Mouse (Mus musculus): ENCODE measurements around the gene Vsig8. TPM values are rescaled to one million over a fixed set of nuclear protein-coding genes. Genes with fewer than 3 reads are reported as not detected.
A peak's percentile ranks its signal among the peaks of the same experiment; 100 is the strongest.

Vsig8 gene
- polyA plus RNA-seq, 1 experiment from 2014 or later: not detected

DNA sequence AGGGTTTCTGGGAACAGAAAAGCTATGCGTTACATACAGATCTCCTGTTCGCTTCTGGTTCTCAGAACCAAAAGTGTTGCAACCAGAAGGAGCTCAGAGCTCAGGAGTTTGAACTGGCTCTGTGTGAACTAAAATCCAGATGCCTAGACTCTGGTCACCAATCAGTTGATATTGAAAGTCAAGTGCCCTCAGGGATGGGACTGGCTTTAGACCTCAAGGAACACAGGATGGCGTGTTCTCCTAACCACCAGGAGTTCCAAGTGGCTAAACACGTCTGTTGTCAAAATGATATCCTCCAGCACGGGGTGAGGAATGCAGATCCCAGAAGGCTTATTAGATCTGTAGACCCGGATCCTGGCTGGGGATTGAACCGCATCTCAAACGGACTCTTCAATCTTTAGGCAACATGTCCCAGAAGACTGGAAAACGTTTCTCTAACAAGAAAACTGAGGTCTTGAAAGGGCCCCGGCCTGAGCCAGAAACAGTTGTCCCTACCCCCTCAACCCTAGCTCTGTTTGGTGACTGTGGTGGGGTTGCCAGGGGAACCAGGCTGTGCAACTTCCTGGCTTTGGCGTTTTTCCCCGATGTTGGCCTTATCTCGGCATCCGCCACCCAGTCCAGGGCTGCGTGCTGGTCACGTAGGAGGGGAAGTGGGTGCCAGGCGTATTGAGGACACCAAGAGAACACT lies 42.1 kb upstream of the Vsig8 start:
- H3K36me3 ChIP-seq (ENCODE audit: control insufficient read depth, insufficient read depth, low read length): no peaks in the 10 kb centered on the region
- H3K4me3 ChIP-seq (ENCODE audit: low read depth, low read length): no peak overlapping the region
- H3K4me1 ChIP-seq (replicated peaks; ENCODE audit: control insufficient read depth, insufficient read depth, low read length): no peaks in the 10 kb centered on the region; the same call in 1 of the 2 replicates
- WGBS: 87% methylated on average over 17 of the region's 17 CpGs
- H3K4me2 ChIP-seq (ENCODE audit: low read depth, low read length, severe bottlenecking): no peak overlapping the region
- peaks cover 2% of the 10 kb centered on the region; the same call in 1 of the 2 replicates for H3K9me3 ChIP-seq (ENCODE audit: control insufficient read depth, low read length)
- ATAC-seq (replicated peaks; ENCODE audit: low FRiP score): no peak
- no peak overlapping the region for H3K27ac ChIP-seq (ENCODE audit: low read depth, low read length)
- H3K9ac ChIP-seq (ENCODE audit: low read length): no peak overlapping the region
- H3K27me3 ChIP-seq (ENCODE audit: control insufficient read depth, insufficient read depth, low read length): no peaks in the 10 kb centered on the region
- no peak for DNase-seq (ENCODE audit: low spot score)

DNA sequence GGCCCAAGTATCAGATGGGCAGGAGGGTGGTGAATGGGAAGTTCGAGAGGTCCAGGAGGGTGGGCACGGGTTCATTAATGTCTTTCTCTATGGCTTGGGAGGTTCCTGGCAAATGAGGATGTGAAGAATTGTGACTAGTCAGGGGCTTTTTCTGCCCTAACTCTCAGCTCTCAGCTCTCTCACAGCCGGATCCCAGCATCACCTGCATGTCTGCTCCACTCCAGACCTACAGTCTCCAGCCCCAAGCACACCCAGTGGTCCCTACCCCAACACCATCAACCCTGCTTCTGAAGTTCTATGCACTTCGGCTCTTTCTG lies 41.6 kb upstream of the Vsig8 start:
- ATAC-seq (replicated peaks; ENCODE audit: low FRiP score) (no peak), DNase-seq (ENCODE audit: low spot score) (no peak)
- Histone ChIP-seq H3K27ac (ENCODE audit: low read depth, low read length) (no peak overlapping the region), H3K4me2 (ENCODE audit: low read depth, low read length, severe bottlenecking) (no peak overlapping the region), H3K4me3 (ENCODE audit: low read depth, low read length) (no peak overlapping the region), H3K27me3 (ENCODE audit: control insufficient read depth, insufficient read depth, low read length) (no peaks in the 10 kb centered on the region), H3K9me3 (ENCODE audit: control insufficient read depth, low read length) (peaks cover 2% of the 10 kb centered on the region; the same call in 1 of the 2 replicates), H3K9ac (ENCODE audit: low read length) (no peak overlapping the region), H3K4me1 (replicated peaks; ENCODE audit: control insufficient read depth, insufficient read depth, low read length) (no peaks in the 10 kb centered on the region; the same call in 1 of the 2 replicates), H3K36me3 (ENCODE audit: control insufficient read depth, insufficient read depth, low read length) (no peaks in the 10 kb centered on the region)
- 84% methylated on average over 4 of the region's 4 CpGs for WGBS

DNA sequence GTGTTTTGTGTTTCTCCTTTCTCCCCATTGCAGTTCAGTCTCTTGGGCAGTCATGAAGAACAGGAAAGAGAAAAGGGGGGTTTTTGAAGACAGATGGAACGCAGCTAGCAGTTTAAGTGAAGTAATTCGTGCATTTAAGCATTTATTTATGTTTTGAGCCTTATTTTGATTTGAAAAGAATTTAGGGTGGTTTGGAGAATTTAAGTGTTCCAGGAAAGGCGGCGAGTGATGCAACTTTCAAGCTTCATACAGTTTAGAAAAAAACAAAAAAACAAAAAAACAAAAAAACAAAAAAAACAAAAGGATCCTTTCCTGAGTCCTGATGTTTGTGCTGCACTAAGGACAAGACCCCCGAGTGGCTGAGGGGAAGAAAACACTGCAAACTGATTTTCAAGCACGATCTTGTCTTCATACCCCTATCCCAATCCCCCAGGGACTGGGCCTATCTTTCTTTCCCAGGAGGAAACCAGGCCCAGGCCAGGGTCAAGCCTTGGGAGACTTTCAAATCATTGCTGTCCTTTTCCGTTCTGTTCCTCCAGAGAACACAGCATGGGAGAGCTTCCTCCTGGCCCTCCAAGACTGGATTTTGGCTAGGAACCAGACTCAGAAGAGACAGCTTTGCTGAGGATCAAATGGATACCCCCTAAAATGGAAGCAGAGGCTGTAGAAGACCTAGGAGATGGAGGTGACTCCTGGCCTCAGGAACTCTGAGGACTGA lies 41.0 kb upstream of the Vsig8 start:
- H3K9me3 ChIP-seq (ENCODE audit: control insufficient read depth, low read length): peaks cover 2% of the 10 kb centered on the region; the same call in 1 of the 2 replicates
- H3K4me2 ChIP-seq (ENCODE audit: low read depth, low read length, severe bottlenecking): no peak overlapping the region
- no peaks in the 10 kb centered on the region for H3K27me3 ChIP-seq (ENCODE audit: control insufficient read depth, insufficient read depth, low read length)
- WGBS: 77% methylated on average over 7 of the region's 7 CpGs
- no peak overlapping the region for H3K4me3 ChIP-seq (ENCODE audit: low read depth, low read length)
- DNase-seq (ENCODE audit: low spot score) (no peak), ATAC-seq (replicated peaks; ENCODE audit: low FRiP score) (no peak)
- H3K36me3 ChIP-seq (ENCODE audit: control insufficient read depth, insufficient read depth, low read length): no peaks in the 10 kb centered on the region
- H3K9ac ChIP-seq (ENCODE audit: low read length): no peak overlapping the region
- no peak overlapping the region for H3K27ac ChIP-seq (ENCODE audit: low read depth, low read length)
- no peaks in the 10 kb centered on the region; the same call in 1 of the 2 replicates for H3K4me1 ChIP-seq (replicated peaks; ENCODE audit: control insufficient read depth, insufficient read depth, low read length)

DNA sequence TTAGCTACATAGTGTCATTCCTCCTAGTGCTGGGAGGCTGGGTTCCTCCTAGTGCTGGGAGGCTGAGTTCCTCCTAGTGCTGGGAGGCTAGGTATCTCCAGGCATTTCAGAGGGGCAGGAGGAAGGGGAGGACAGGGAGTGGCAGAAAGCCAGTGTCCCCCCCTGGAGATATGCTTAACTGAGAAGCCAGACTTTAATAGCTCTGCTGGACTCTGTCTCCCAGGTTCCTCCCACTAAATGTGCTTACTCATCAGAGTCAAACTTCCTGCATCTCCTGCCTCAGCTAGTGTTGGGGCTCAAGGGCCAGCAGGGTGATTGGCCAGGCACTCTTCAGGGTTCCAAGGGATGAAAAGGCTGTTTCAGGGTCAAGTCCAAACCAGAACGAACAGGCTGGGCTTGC lies 40.3 kb upstream of the Vsig8 start:
- Histone ChIP-seq H3K4me2 (ENCODE audit: low read depth, low read length, severe bottlenecking) (no peak overlapping the region), H3K4me3 (ENCODE audit: low read depth, low read length) (no peak overlapping the region), H3K36me3 (ENCODE audit: control insufficient read depth, insufficient read depth, low read length) (no peaks in the 10 kb centered on the region), H3K9me3 (ENCODE audit: control insufficient read depth, low read length) (peaks cover 2% of the 10 kb centered on the region; the same call in 1 of the 2 replicates), H3K4me1 (replicated peaks; ENCODE audit: control insufficient read depth, insufficient read depth, low read length) (peaks cover 1% of the 10 kb centered on the region; the same call in 1 of the 2 replicates), H3K27me3 (ENCODE audit: control insufficient read depth, insufficient read depth, low read length) (no peaks in the 10 kb centered on the region), H3K27ac (ENCODE audit: low read depth, low read length) (no peak overlapping the region), H3K9ac (ENCODE audit: low read length) (no peak overlapping the region)
- ATAC-seq (replicated peaks; ENCODE audit: low FRiP score): no peak
- WGBS: 86% methylated on average over 1 of the region's 1 CpGs
- no peak for DNase-seq (ENCODE audit: low spot score)

DNA sequence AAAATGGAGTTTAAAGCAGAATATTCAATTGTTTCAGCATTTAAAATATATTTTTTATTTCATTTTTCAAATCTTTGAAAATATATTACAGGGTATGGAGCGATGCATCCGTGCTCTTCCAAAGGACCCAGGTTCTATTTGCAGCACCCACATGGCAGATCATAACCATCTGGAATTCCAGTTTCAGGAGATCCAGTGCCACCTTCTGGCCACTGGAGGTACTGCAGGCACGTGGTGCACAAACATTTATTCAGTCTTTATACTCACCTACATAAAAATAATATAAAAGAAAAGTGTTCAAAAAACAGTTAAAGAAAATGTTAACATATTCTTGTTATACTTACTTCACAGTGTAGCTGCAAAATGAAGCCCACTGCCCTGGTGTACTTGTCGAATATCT lies 37.7 kb upstream of the Vsig8 start:
- WGBS: 77% methylated on average over 4 of the region's 4 CpGs
- Histone ChIP-seq H3K27ac (ENCODE audit: low read depth, low read length) (no peak overlapping the region), H3K9ac (ENCODE audit: low read length) (no peak overlapping the region), H3K9me3 (ENCODE audit: control insufficient read depth, low read length) (peaks cover 2% of the 10 kb centered on the region; the same call in 1 of the 2 replicates), H3K4me3 (ENCODE audit: low read depth, low read length) (no peak overlapping the region), H3K4me1 (replicated peaks; ENCODE audit: control insufficient read depth, insufficient read depth, low read length) (peaks cover 4% of the 10 kb centered on the region; the same call in 1 of the 2 replicates), H3K4me2 (ENCODE audit: low read depth, low read length, severe bottlenecking) (no peak overlapping the region), H3K36me3 (ENCODE audit: control insufficient read depth, insufficient read depth, low read length) (no peaks in the 10 kb centered on the region), H3K27me3 (ENCODE audit: control insufficient read depth, insufficient read depth, low read length) (no peaks in the 10 kb centered on the region)
- ATAC-seq (replicated peaks; ENCODE audit: low FRiP score) (no peak), DNase-seq (ENCODE audit: low spot score) (no peak)

DNA sequence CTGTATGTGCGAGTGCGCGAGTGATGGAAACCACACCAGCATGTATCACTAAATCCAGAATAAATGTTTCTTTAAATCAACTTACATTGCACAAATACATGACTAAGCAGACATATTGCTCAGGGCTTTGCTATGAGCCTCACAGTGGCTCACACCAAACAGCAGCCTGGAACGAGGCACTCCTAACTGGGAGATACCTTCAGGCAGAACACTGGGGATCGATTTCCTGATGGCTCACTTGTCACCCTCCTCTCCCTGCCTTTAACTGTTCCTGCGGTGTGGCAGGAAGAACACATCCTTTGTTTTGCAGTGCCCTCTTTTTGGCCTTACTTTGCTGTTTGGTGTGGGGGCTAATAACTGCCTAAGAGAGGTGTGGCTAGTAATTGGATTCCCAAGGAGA lies 36.1 kb upstream of the Vsig8 start:
- peaks cover 2% of the 10 kb centered on the region; the same call in 1 of the 2 replicates for H3K9me3 ChIP-seq (ENCODE audit: control insufficient read depth, low read length)
- no peak overlapping the region for H3K4me2 ChIP-seq (ENCODE audit: low read depth, low read length, severe bottlenecking)
- 66% methylated on average over 6 of the region's 6 CpGs for WGBS
- H3K36me3 ChIP-seq (ENCODE audit: control insufficient read depth, insufficient read depth, low read length): no peaks in the 10 kb centered on the region
- H3K27ac ChIP-seq (ENCODE audit: low read depth, low read length): no peak overlapping the region
- no peak for ATAC-seq (replicated peaks; ENCODE audit: low FRiP score)
- H3K27me3 ChIP-seq (ENCODE audit: control insufficient read depth, insufficient read depth, low read length): no peaks in the 10 kb centered on the region
- H3K4me3 ChIP-seq (ENCODE audit: low read depth, low read length): no peak overlapping the region
- H3K4me1 ChIP-seq (replicated peaks; ENCODE audit: control insufficient read depth, insufficient read depth, low read length): peaks cover 4% of the 10 kb centered on the region; the same call in 1 of the 2 replicates
- H3K9ac ChIP-seq (ENCODE audit: low read length): no peak overlapping the region
- DNase-seq (ENCODE audit: low spot score): no peak

DNA sequence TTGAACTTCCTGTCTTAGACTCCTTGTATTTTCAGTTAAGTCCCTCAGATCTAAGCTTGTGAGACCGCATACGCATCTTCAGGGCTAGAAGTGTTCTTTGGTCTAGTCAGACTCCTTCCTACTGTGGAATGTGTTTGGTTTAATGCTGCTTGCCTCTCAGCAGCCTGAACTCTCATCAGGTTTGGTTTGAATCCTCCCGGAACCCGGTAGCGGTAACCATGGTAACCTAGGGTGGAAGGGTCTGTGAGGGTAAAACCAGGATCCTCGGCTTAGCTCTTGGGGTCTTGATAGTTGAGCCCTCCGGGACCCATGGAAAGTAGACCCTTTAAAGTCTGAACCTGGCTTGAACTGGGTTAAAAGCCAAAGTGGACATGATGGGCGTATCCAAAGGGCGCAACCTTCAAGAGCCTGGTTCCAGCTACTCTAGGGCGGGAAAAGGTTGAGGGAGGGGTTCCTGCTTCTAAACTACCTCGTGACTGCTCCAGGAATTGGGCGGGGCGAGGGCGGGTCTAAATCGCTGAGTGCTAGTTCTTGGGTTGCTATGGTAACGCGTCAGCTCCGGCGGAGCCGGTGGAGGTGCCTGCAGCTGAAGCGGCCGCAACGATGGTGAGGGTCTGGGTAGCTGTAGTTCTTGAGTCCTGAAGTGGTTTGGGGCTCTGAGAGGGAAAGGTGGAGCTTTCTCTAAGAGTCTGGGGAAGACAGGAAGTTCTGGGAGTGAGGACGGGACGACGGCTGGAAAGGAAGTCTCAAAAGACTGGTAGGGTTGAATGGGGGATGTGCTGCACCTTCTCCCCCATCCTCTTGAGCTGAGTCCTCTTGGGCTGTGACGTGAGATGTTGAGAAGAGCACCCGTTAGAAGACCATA lies 34.9 kb upstream of the Vsig8 start, which contains the start of gene Cfap45:
Cfap45 (plus strand) TSS at position 226 of the 865 bp plus-strand sequence.
- 0 out of 2 replicates have a peak within 1 kb of the TSS, but pooled peaks have one; percentile 2 for H3K9ac ChIP-seq (ENCODE audit: low read length)
- H3K27me3 ChIP-seq (ENCODE audit: control insufficient read depth, insufficient read depth, low read length): no peaks in the 10 kb centered on the region
- WGBS: 4% methylated on average over 28 of the region's 28 CpGs
- H3K27ac ChIP-seq (ENCODE audit: low read depth, low read length): no peak within 1 kb of the TSS
- peak within 1 kb of the TSS; percentile 56 for H3K4me2 ChIP-seq (ENCODE audit: low read depth, low read length, severe bottlenecking)
- H3K9me3 ChIP-seq (ENCODE audit: control insufficient read depth, low read length): peaks cover 2% of the 10 kb centered on the region; the same call in 1 of the 2 replicates
- peak within 1 kb of the TSS; percentile 16 for H3K4me3 ChIP-seq (ENCODE audit: low read depth, low read length)
- H3K4me1 ChIP-seq (replicated peaks; ENCODE audit: control insufficient read depth, insufficient read depth, low read length): peaks cover 4% of the 10 kb centered on the region; the same call in 1 of the 2 replicates
- DNase-seq (ENCODE audit: low spot score): peak; percentile 95
- peak; percentile 93 for ATAC-seq (replicated peaks; ENCODE audit: low FRiP score)
- H3K36me3 ChIP-seq (ENCODE audit: control insufficient read depth, insufficient read depth, low read length): no peaks in the 10 kb centered on the region

DNA sequence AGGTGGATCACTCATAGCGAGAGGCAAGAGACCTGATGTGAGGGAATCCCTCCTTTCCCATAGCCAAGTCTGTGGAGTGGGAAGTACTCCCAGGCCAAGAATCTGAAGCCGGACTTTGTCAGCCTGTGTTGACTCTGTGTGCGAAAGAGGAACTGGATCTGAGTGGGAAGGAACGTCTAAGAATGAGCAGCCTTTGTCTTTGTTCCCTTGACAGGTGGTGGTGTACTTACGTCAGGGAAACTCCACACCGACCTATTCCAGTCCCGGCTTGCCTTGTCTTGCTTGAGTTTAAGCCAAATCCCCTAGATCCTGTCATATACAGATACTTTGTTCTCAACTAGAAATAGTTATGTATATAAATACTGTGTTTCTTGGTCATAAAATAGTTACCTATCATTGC lies 33.2 kb upstream of the Vsig8 start:
- 65% methylated on average over 7 of the region's 7 CpGs for WGBS
- no peak for DNase-seq (ENCODE audit: low spot score)
- Histone ChIP-seq H3K27me3 (ENCODE audit: control insufficient read depth, insufficient read depth, low read length) (no peaks in the 10 kb centered on the region), H3K4me2 (ENCODE audit: low read depth, low read length, severe bottlenecking) (no peak overlapping the region), H3K27ac (ENCODE audit: low read depth, low read length) (no peak overlapping the region), H3K9ac (ENCODE audit: low read length) (no peak overlapping the region), H3K36me3 (ENCODE audit: control insufficient read depth, insufficient read depth, low read length) (no peaks in the 10 kb centered on the region), H3K4me3 (ENCODE audit: low read depth, low read length) (no peak overlapping the region), H3K4me1 (replicated peaks; ENCODE audit: control insufficient read depth, insufficient read depth, low read length) (peaks cover 4% of the 10 kb centered on the region; the same call in 1 of the 2 replicates), H3K9me3 (ENCODE audit: control insufficient read depth, low read length) (peaks cover 2% of the 10 kb centered on the region; the same call in 1 of the 2 replicates)
- no peak for ATAC-seq (replicated peaks; ENCODE audit: low FRiP score)

All from forebrain, embryonic 11.5 days (tissue).